14 mouse cellular contexts compared by ENCODE assay signal in the genomic region with DNA sequence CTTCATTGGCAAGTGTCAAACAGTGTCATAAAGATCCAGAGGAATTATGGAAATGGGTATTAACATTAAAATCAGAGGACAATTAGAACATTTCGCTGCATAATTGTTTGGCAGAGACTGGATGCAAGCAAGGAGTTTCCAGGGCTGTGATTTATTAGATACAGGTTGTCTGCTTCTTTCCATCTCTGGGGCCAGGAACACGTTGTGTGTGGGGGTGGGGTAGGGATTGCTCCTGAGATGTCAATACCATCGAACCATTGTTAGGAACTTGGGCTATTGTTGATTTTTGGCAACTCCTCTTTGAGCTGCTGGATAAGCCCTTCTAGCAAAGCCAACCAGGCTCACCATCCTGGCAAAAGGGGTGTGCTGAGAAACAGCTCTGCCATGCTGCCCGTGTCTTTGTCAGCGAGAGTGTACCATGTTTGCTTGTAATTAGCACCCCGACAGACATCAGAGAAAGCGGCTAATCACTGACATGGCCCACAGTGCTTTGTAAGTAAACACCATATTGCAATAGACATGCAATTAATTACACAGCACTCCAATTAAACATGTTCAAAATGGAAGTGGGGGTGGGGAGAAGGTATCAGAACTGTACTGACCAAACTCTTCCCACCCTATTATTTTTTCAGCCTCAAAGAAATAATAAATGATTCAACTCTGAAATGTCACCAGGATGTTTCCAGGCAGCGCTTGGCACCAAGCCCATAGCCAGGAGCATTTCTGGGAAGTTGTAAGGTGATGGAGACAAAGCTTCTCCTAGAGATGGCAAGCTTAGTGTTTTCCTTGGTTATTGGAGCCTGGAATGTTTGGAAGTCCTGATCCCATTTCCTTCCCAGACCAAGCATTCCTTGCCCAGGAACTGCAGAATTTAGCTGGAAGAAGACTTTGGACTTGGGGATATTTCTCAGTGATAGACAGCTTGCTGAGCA.
A peak's percentile ranks its signal among the peaks of the same experiment; 100 is the strongest.
DNase-seq lines count a peak whose midpoint lies in the region; ATAC-seq lines count a peak whose summit lies in the region.
"Had no signal": no experiment of that assay in that cellular context is flagged by ENCODE, and none has a peak within 500 bp of the region (broad histone marks: within the 10 kb centered on the region; RNA-seq: fewer than 3 reads in every experiment).

No protein-coding gene starts in this region.

- no peak overlapping the region for H3K4me3 ChIP-seq in neural tube, embryonic 15.5 days (replicated peaks)
- H3K4me3 ChIP-seq: liver, embryonic 12.5 days; myocyte had no signal

- no peak overlapping the region for H3K9ac ChIP-seq in neural tube, embryonic 15.5 days (replicated peaks)
- H3K9ac ChIP-seq: liver, embryonic 12.5 days had no signal

- 47% methylated on average over 8 of the region's 8 CpGs for WGBS in neural tube, embryonic 15.5 days

- H3K4me2 ChIP-seq in neural tube, embryonic 15.5 days, result no peak overlapping the region
- H3K4me2 ChIP-seq: heart, embryonic 11.5 days; liver, embryonic 12.5 days had no signal

- DNase-seq in cerebellum, postnatal 14 days, result peak; percentile 41 to 50
- no peak for DNase-seq in cerebellum, adult 11-12 months
- DNase-seq in kidney, postnatal 14 days, result peak; percentile 21
- DNase-seq in kidney, adult 18-20 months, result no peak
- peak; percentile 21 for DNase-seq in right cerebral cortex, postnatal 4 days
- DNase-seq in right cerebral cortex, postnatal 25 days, result no peak
- no peak for DNase-seq in ovary, postnatal 14 days (ENCODE audit: low spot score)
- DNase-seq: lung, postnatal 36 days; thymus, postnatal 14 days had no signal

- H3K36me3 ChIP-seq in neural tube, embryonic 15.5 days, result no peaks in the 10 kb centered on the region
- H3K36me3 ChIP-seq: liver, embryonic 12.5 days had no signal

- ATAC-seq in neural tube, embryonic 15.5 days (ENCODE audit: low FRiP score), result no peak
- ATAC-seq: intestine, postnatal 0 days; liver, embryonic 12.5 days had no signal

- H3K9me3 ChIP-seq in neural tube, embryonic 15.5 days (replicated peaks), result no peaks in the 10 kb centered on the region
- H3K9me3 ChIP-seq: liver, embryonic 12.5 days had no signal

- H3K4me1 ChIP-seq in neural tube, embryonic 15.5 days, result peaks cover 19% of the 10 kb centered on the region
- H3K4me1 ChIP-seq: liver, embryonic 12.5 days had no signal

- no peaks in the 10 kb centered on the region for H3K27me3 ChIP-seq in neural tube, embryonic 15.5 days (replicated peaks)
- H3K27me3 ChIP-seq: liver, embryonic 12.5 days had no signal

- H3K27ac ChIP-seq in neural tube, embryonic 15.5 days (replicated peaks), result peak overlapping the region; percentile 48; the same call in 1 of the 2 replicates
- H3K27ac ChIP-seq: liver, embryonic 12.5 days had no signal

Comparison
In these comparisons a context has a peak if more than half of its experiments do, and no peak if none do; other contexts are left out.
1. DNase-seq: peak in cerebellum, postnatal 14 days (2 of 2), kidney, postnatal 14 days (single experiment) and right cerebral cortex, postnatal 4 days (single experiment); none in cerebellum, adult 11-12 months (single experiment), kidney, adult 18-20 months (single experiment), right cerebral cortex, postnatal 25 days (single experiment) and ovary, postnatal 14 days (single experiment).